Mouse (Mus musculus) liver, embryonic 14.5 days (tissue): ENCODE measurements around the gene Vtn. TPM values are rescaled to one million over a fixed set of nuclear protein-coding genes. Genes with fewer than 3 reads are reported as not detected.

Experiments
- ATAC-seq: fragments of 200-750 bp; cut with Nextera tagmentation; 2 replicates; pipeline ENCODE4 v1.8.0; 2017; ENCODE audit warnings: moderate number of reproducible peaks, mild to moderate bottlenecking, moderate library complexity; ENCODE audit not compliant: insufficient read depth
- DNase-seq, 3 experiments: peaks; one replicate each; pipeline ENCODE4 v3.0.0-alpha.2; 2012 to 2013; ENCODE audit warnings: low read depth in 3 of 3, low spot score in 3 of 3
- H3K27ac ChIP-seq: fragments of 300-500 bp; sonication (generic); 2 replicates; pipeline ENCODE4 v1.5.1; 2014; ENCODE audit warnings: moderate library complexity, mild to moderate bottlenecking, control low read depth, inconsistent platforms
- H3K27me3 ChIP-seq: fragments of 300-500 bp; sonication (generic); 2 replicates; pipeline ENCODE4 v1.6.1; 2014; ENCODE audit warnings: mild to moderate bottlenecking, low read length, moderate library complexity; ENCODE audit not compliant: control insufficient read depth, insufficient read depth
- H3K36me3 ChIP-seq: fragments of 300-500 bp; sonication (generic); replicated peaks from 2 replicates; pipeline ENCODE4 v1.6.1; 2014; ENCODE audit warnings: low read depth; ENCODE audit not compliant: control insufficient read depth, insufficient read depth
- H3K4me1 ChIP-seq, 2 experiments: fragments of 200-500 bp in 1 of 2; fragments of 300-500 bp in 1 of 2; sonication (generic) in 1 of 2; replicated peaks; 2 replicates each; pipeline ENCODE4 v1.6.1; 2012 to 2014; ENCODE audit warnings: antibody characterized with exemption in 1 of 2, inconsistent platforms in 1 of 2, low read length in 1 of 2; ENCODE audit not compliant: control insufficient read depth in 2 of 2, insufficient read depth in 2 of 2
- H3K4me2 ChIP-seq: fragments of 300-500 bp; sonication (generic); 2 replicates; pipeline ENCODE4 v1.6.1; 2014; ENCODE audit warnings: low read depth, mild to moderate bottlenecking, control low read depth, moderate library complexity
- H3K4me3 ChIP-seq, 2 experiments: fragments of 200-500 bp in 1 of 2; fragments of 300-500 bp in 1 of 2; sonication (generic) in 1 of 2; 2 replicates each; pipeline ENCODE4 v1.5.1; 2012 to 2014; ENCODE audit warnings: low read depth in 2 of 2, low read length in 2 of 2, mild to moderate bottlenecking in 2 of 2, control low read depth in 1 of 2, inconsistent platforms in 1 of 2, moderate library complexity in 1 of 2; ENCODE audit not compliant: insufficient read depth in 1 of 2
- H3K9ac ChIP-seq: fragments of 300-500 bp; sonication (generic); replicated peaks from 2 replicates; pipeline ENCODE4 v1.6.1; 2014; ENCODE audit warnings: mild to moderate bottlenecking, control low read depth, moderate library complexity
- H3K9me3 ChIP-seq: fragments of 300-500 bp; sonication (generic); 2 replicates; pipeline ENCODE4 v1.6.1; 2016; ENCODE audit warnings: low read length, mixed read lengths; ENCODE audit not compliant: control insufficient read depth
- CTCF ChIP-seq: IDR thresholded peaks from 2 replicates; pipeline ENCODE4 v1.5.1; 2016; ENCODE audit warnings: antibody characterized with exemption, low read depth, control low read depth
- EP300 ChIP-seq: IDR thresholded peaks from 2 replicates; pipeline ENCODE4 v1.6.1; 2016; ENCODE audit warnings: antibody characterized with exemption, low read depth
- WGBS: fragments of 180-500 bp; shearing (Covaris S2); extraction: QIAGEN DNeasy Blood & Tissue Kit; methylation state at CpG from one replicate; pipeline ENCODE4 v1.1.7; 2014; ENCODE audit not compliant: insufficient replicate concordance; 5-methylcytosine and 5-hydroxymethylcytosine counted together
- polyA plus RNA-seq, 2 experiments: library from polyadenylated mRNA; depleted of rRNA in 1 of 2; stranded (reverse) in 1 of 2; unstranded in 1 of 2; fragments of >200 nt; fragmentation: Nextera tagmentation in 1 of 2; extraction: Ambion mirVana in 1 of 2; gene quantifications; 2 replicates each; pipeline versions ENCODE4 v1.2.1 to v1.2.3; 2012 to 2014

The Vtn gene
- polyA plus RNA-seq, 2 experiments, result 353 to 403 TPM

DNA sequence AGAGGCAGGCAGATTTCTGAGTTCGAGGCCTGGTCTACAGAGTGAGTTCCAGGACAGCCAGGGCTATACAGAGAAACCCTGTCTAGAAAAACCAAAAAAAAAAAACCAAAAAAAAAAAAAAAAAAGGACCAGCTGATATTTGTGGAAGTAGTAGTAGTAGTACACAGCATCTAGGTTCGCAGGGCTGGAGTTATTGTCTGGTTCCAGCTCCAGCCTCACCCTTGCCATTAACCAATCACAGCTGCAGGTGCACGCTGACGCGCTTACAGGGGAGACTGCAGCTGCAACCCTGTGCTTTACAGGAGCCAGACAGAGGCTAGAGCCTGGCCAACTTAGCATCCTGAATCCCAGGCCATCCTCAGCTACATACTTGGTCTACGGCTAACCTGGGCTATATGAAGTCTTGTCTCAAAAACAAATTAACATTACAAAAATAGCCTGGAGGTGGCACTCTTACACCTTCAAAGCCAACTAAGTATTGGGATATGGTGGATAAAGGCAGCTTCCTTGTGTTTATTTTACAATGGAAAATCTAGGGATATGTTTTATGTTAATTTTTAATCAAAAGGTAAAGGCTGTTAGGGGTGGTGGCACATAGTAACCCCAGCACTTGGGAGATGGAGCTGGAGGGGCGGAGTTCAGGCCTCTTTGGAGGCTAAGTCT, 45.7 kb downstream of the Vtn start:
- no peak for TF ChIP-seq CTCF
- no peak for TF ChIP-seq EP300
- no peak overlapping the region for H3K27ac ChIP-seq
- H3K9me3 ChIP-seq, result no peaks in the 10 kb centered on the region
- no peak overlapping the region for H3K4me3 ChIP-seq
- peaks cover 2 to 22% of the 10 kb centered on the region in 2 experiments; a peak in 3 of 4 replicates for H3K4me1 ChIP-seq
- DNase-seq (no peak), ATAC-seq (no peak)
- no peaks in the 10 kb centered on the region for H3K27me3 ChIP-seq
- H3K4me2 ChIP-seq, result no peak overlapping the region
- WGBS, result 80% methylated on average over 7 of the region's 7 CpGs
- H3K36me3 ChIP-seq, result peaks cover 23% of the 10 kb centered on the region
- no peak overlapping the region for H3K9ac ChIP-seq

GRCm38 (mm10) chr11:78545181-78545580, 46.3 kb downstream of the Vtn start:
- no peak overlapping the region for H3K27ac ChIP-seq
- peaks cover 3 to 24% of the 10 kb centered on the region in 2 experiments; a peak in 3 of 4 replicates for H3K4me1 ChIP-seq
- H3K4me2 ChIP-seq, result no peak overlapping the region
- peaks cover 18% of the 10 kb centered on the region for H3K36me3 ChIP-seq
- H3K9ac ChIP-seq, result no peak overlapping the region
- no peak for DNase-seq
- ATAC-seq, result no peak
- H3K27me3 ChIP-seq, result no peaks in the 10 kb centered on the region
- TF ChIP-seq CTCF, result no peak
- TF ChIP-seq EP300, result no peak
- WGBS, result 45% methylated on average over 8 of the region's 8 CpGs
- no peaks in the 10 kb centered on the region for H3K9me3 ChIP-seq
- no peak overlapping the region for H3K4me3 ChIP-seq

GRCm38 (mm10) chr11:78547718-78548460, 49.0 kb downstream of the Vtn start:
- H3K4me3 ChIP-seq, result no peak overlapping the region; a peak in 1 of 4 replicates
- WGBS, result 43% methylated on average over 2 of the region's 2 CpGs
- H3K27me3 ChIP-seq, result no peaks in the 10 kb centered on the region
- H3K9ac ChIP-seq, result no peak overlapping the region
- ATAC-seq (no peak), DNase-seq (no peak)
- H3K36me3 ChIP-seq, result peaks cover 4% of the 10 kb centered on the region
- no peak overlapping the region for H3K27ac ChIP-seq
- H3K4me1 ChIP-seq, result peaks cover 6 to 30% of the 10 kb centered on the region in 2 experiments
- TF ChIP-seq CTCF, result no peak
- no peak for TF ChIP-seq EP300
- H3K9me3 ChIP-seq, result no peaks in the 10 kb centered on the region
- H3K4me2 ChIP-seq, result peak overlapping the region; percentile 87

DNA sequence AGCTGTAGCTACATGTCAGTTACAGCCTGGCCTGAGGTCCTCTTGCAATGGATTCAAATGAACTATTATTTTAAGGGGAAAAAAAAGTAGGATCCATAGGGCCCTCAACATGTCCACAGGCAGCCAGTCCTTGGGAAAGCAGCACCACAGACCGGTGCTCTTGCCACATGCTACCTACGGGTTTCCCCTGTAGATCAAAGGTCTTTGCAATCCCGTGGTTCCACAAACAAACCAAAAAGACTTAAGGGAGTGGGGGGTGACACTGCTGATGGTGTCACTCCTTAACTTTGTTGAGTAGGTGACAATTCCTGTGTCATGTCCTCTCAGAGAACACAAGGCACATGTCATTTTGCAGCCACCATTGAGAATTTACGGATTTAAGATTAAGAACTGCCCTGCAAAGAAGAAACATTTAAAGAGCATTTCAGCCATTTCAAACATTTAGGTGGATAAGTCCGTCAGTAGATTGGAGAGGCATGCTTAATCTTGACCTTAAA, 50.6 kb downstream of the Vtn start:
- 4% methylated on average over 5 of the region's 5 CpGs for WGBS
- peak overlapping the region; percentile 70 to 76 for H3K4me3 ChIP-seq
- H3K36me3 ChIP-seq, result no peaks in the 10 kb centered on the region
- peaks cover 6 to 30% of the 10 kb centered on the region in 2 experiments for H3K4me1 ChIP-seq
- H3K4me2 ChIP-seq, result peak overlapping the region; percentile 87
- ATAC-seq (no peak), DNase-seq (no peak)
- H3K27ac ChIP-seq, result peak overlapping the region; percentile 5; the same call in 1 of the 2 replicates
- no peaks in the 10 kb centered on the region for H3K27me3 ChIP-seq
- no peak for TF ChIP-seq CTCF
- H3K9ac ChIP-seq, result peak overlapping the region; percentile 71
- H3K9me3 ChIP-seq, result no peaks in the 10 kb centered on the region
